Mouse (Mus musculus) liver, embryonic 12.5 days (tissue): ENCODE results near the gene Ptprg. TPM values are rescaled to one million over a fixed set of nuclear protein-coding genes. Genes with fewer than 3 reads are reported as not detected.

Source experiments
- ATAC-seq: fragments of 200-750 bp; cut with Nextera tagmentation; 2 replicates; pipeline ENCODE4 v1.8.0; 2017; ENCODE audit warnings: moderate number of reproducible peaks, mild to moderate bottlenecking, moderate library complexity
- H3K27ac ChIP-seq: fragments of 300-500 bp; sonication (generic); 2 replicates; pipeline ENCODE4 v1.5.1; 2016; ENCODE audit warnings: mild to moderate bottlenecking
- H3K27me3 ChIP-seq: fragments of 300-500 bp; sonication (generic); replicated peaks from 2 replicates; pipeline ENCODE4 v1.6.1; 2016; ENCODE audit warnings: mild to moderate bottlenecking, moderate library complexity
- H3K36me3 ChIP-seq: fragments of 300-500 bp; sonication (generic); 2 replicates; pipeline ENCODE4 v1.6.1; 2016; ENCODE audit warnings: mild to moderate bottlenecking, moderate library complexity
- H3K4me1 ChIP-seq: fragments of 300-500 bp; sonication (generic); 2 replicates; pipeline ENCODE4 v1.6.1; 2016
- H3K4me2 ChIP-seq: fragments of 300-500 bp; sonication (generic); 2 replicates; pipeline ENCODE4 v1.6.1; 2016; ENCODE audit warnings: mild to moderate bottlenecking, moderate library complexity
- H3K4me3 ChIP-seq: fragments of 300-500 bp; sonication (generic); 2 replicates; pipeline ENCODE4 v1.5.1; 2016; ENCODE audit warnings: mild to moderate bottlenecking, moderate library complexity
- H3K9ac ChIP-seq: fragments of 300-500 bp; sonication (generic); 2 replicates; pipeline ENCODE4 v1.6.1; 2016; ENCODE audit warnings: mild to moderate bottlenecking, moderate library complexity
- H3K9me3 ChIP-seq: fragments of 300-500 bp; sonication (generic); replicated peaks from 2 replicates; pipeline ENCODE4 v1.6.1; 2016; ENCODE audit warnings: mild to moderate bottlenecking, moderate library complexity
- WGBS: fragments of 180-500 bp; shearing (Covaris S2); methylation state at CpG from one replicate; pipeline ENCODE4 v1.1.7; 2016; ENCODE audit not compliant: insufficient replicate concordance; 5-methylcytosine and 5-hydroxymethylcytosine counted together
- polyA plus RNA-seq: library from polyadenylated mRNA; unstranded; fragments of >200 nt; fragmentation: Nextera tagmentation; extraction: Ambion mirVana; gene quantifications from 2 replicates; pipeline ENCODE4 v1.2.1, GENCODE M21; 2016

Ptprg gene
- polyA plus RNA-seq, 1 experiment from 2014 or later = 4.8 TPM

- Histone ChIP-seq H3K27ac (no peak overlapping the region), H3K9ac (no peak overlapping the region), H3K4me1 (no peaks in the 10 kb centered on the region; the same call in 1 of the 2 replicates), H3K27me3 (no peaks in the 10 kb centered on the region), H3K9me3 (no peaks in the 10 kb centered on the region), H3K4me2 (no peak overlapping the region), H3K4me3 (no peak overlapping the region), H3K36me3 (no peaks in the 10 kb centered on the region)
- 58% methylated on average over 4 of the region's 4 CpGs for WGBS
- no peak for ATAC-seq
Observed at GRCm38 (mm10) chr14:11623576-11623975, 70.2 kb downstream of the Ptprg start.

- Histone ChIP-seq H3K27me3 (no peaks in the 10 kb centered on the region), H3K4me2 (no peak overlapping the region), H3K9ac (no peak overlapping the region), H3K27ac (no peak overlapping the region), H3K4me1 (no peaks in the 10 kb centered on the region), H3K36me3 (no peaks in the 10 kb centered on the region), H3K9me3 (no peaks in the 10 kb centered on the region), H3K4me3 (no peak overlapping the region)
- no peak for ATAC-seq
- 62% methylated on average over 2 of the region's 2 CpGs for WGBS
Observed at GRCm38 (mm10) chr14:11630736-11631135, 77.4 kb downstream of the Ptprg start.

- 81% methylated on average over 4 of the region's 4 CpGs for WGBS
- Histone ChIP-seq H3K4me2 (no peak overlapping the region), H3K9me3 (no peaks in the 10 kb centered on the region), H3K27me3 (no peaks in the 10 kb centered on the region), H3K4me1 (no peaks in the 10 kb centered on the region), H3K9ac (no peak overlapping the region), H3K27ac (no peak overlapping the region), H3K4me3 (no peak overlapping the region), H3K36me3 (no peaks in the 10 kb centered on the region)
- ATAC-seq = no peak
Observed at GRCm38 (mm10) chr14:11631505-11631904, 78.2 kb downstream of the Ptprg start.

- no peaks in the 10 kb centered on the region for H3K4me1 ChIP-seq
- no peaks in the 10 kb centered on the region for H3K27me3 ChIP-seq
- H3K4me2 ChIP-seq = no peak overlapping the region
- no peaks in the 10 kb centered on the region for H3K36me3 ChIP-seq
- no peak for ATAC-seq
- H3K9ac ChIP-seq = no peak overlapping the region
- no peak overlapping the region for H3K27ac ChIP-seq
- H3K4me3 ChIP-seq = no peak overlapping the region
- H3K9me3 ChIP-seq = no peaks in the 10 kb centered on the region
- 66% methylated on average over 7 of the region's 7 CpGs for WGBS
Observed at GRCm38 (mm10) chr14:11637673-11638072, 84.3 kb downstream of the Ptprg start.

- Histone ChIP-seq H3K4me3 (no peak overlapping the region), H3K9ac (no peak overlapping the region), H3K4me1 (no peaks in the 10 kb centered on the region), H3K9me3 (no peaks in the 10 kb centered on the region), H3K36me3 (no peaks in the 10 kb centered on the region), H3K27ac (no peak overlapping the region), H3K27me3 (no peaks in the 10 kb centered on the region), H3K4me2 (no peak overlapping the region)
- no peak for ATAC-seq
- WGBS = 63% methylated on average over 5 of the region's 5 CpGs
Observed at GRCm38 (mm10) chr14:11639366-11639765, 86.0 kb downstream of the Ptprg start.

- no peak for ATAC-seq
- Histone ChIP-seq H3K9ac (no peak overlapping the region), H3K27me3 (no peaks in the 10 kb centered on the region), H3K36me3 (no peaks in the 10 kb centered on the region), H3K4me1 (no peaks in the 10 kb centered on the region), H3K27ac (no peak overlapping the region), H3K4me2 (no peak overlapping the region), H3K9me3 (no peaks in the 10 kb centered on the region), H3K4me3 (no peak overlapping the region)
Observed at GRCm38 (mm10) chr14:11640372-11640771, 87.0 kb downstream of the Ptprg start.

GRCm38 (mm10) chr14:11640996-11641395 lies 87.7 kb downstream of the Ptprg start:
- Histone ChIP-seq H3K36me3 (no peaks in the 10 kb centered on the region), H3K27ac (no peak overlapping the region), H3K4me2 (no peak overlapping the region), H3K4me3 (no peak overlapping the region), H3K4me1 (no peaks in the 10 kb centered on the region), H3K9ac (no peak overlapping the region), H3K9me3 (no peaks in the 10 kb centered on the region), H3K27me3 (no peaks in the 10 kb centered on the region)
- WGBS = 68% methylated on average over 3 of the region's 3 CpGs
- ATAC-seq = no peak

- no peak for ATAC-seq
- H3K9ac ChIP-seq = no peak overlapping the region
- H3K27ac ChIP-seq = no peak overlapping the region
- H3K4me2 ChIP-seq = no peak overlapping the region
- 67% methylated on average over 1 of the region's 1 CpGs for WGBS
- no peaks in the 10 kb centered on the region for H3K36me3 ChIP-seq
- H3K27me3 ChIP-seq = no peaks in the 10 kb centered on the region
- no peaks in the 10 kb centered on the region for H3K4me1 ChIP-seq
- no peaks in the 10 kb centered on the region for H3K9me3 ChIP-seq
- H3K4me3 ChIP-seq = no peak overlapping the region
Observed at GRCm38 (mm10) chr14:11642977-11643376, 89.6 kb downstream of the Ptprg start.

GRCm38 (mm10) chr14:11657374-11657773 lies 104.0 kb downstream of the Ptprg start:
- Histone ChIP-seq H3K27me3 (no peaks in the 10 kb centered on the region), H3K27ac (no peak overlapping the region), H3K4me3 (no peak overlapping the region), H3K9me3 (no peaks in the 10 kb centered on the region), H3K36me3 (no peaks in the 10 kb centered on the region), H3K9ac (no peak overlapping the region), H3K4me2 (no peak overlapping the region), H3K4me1 (no peaks in the 10 kb centered on the region)
- ATAC-seq = no peak
- 17% methylated on average over 6 of the region's 6 CpGs for WGBS

GRCm38 (mm10) chr14:11663661-11664215 lies 110.4 kb downstream of the Ptprg start:
- H3K9ac ChIP-seq = no peak overlapping the region
- H3K27ac ChIP-seq = no peak overlapping the region
- H3K27me3 ChIP-seq = peaks cover 4% of the 10 kb centered on the region; the same call in 1 of the 2 replicates
- no peaks in the 10 kb centered on the region for H3K4me1 ChIP-seq
- 40% methylated on average over 11 of the region's 11 CpGs for WGBS
- no peak overlapping the region for H3K4me2 ChIP-seq
- no peaks in the 10 kb centered on the region for H3K9me3 ChIP-seq
- no peaks in the 10 kb centered on the region for H3K36me3 ChIP-seq
- no peak for ATAC-seq
- no peak overlapping the region for H3K4me3 ChIP-seq

- H3K4me3 ChIP-seq = no peak overlapping the region
- H3K27ac ChIP-seq = no peak overlapping the region
- ATAC-seq = no peak
- H3K9me3 ChIP-seq = no peaks in the 10 kb centered on the region
- no peak overlapping the region for H3K9ac ChIP-seq
- no peaks in the 10 kb centered on the region for H3K4me1 ChIP-seq
- no peaks in the 10 kb centered on the region for H3K36me3 ChIP-seq
- H3K4me2 ChIP-seq = no peak overlapping the region
- WGBS = 51% methylated on average over 9 of the region's 9 CpGs
- peaks cover 4% of the 10 kb centered on the region; the same call in 1 of the 2 replicates for H3K27me3 ChIP-seq
Observed at GRCm38 (mm10) chr14:11664302-11664701, 111.0 kb downstream of the Ptprg start.

GRCm38 (mm10) chr14:11665046-11665445 lies 111.7 kb downstream of the Ptprg start:
- Histone ChIP-seq H3K27ac (no peak overlapping the region), H3K4me1 (no peaks in the 10 kb centered on the region), H3K9me3 (no peaks in the 10 kb centered on the region), H3K27me3 (peaks cover 4% of the 10 kb centered on the region; the same call in 1 of the 2 replicates), H3K9ac (no peak overlapping the region), H3K36me3 (no peaks in the 10 kb centered on the region), H3K4me2 (no peak overlapping the region), H3K4me3 (no peak overlapping the region)
- ATAC-seq = no peak
- 59% methylated on average over 7 of the region's 7 CpGs for WGBS

- WGBS = 24% methylated on average over 3 of the region's 3 CpGs
Observed at GRCm38 (mm10) chr14:11667762-11668161, 114.4 kb downstream of the Ptprg start.

More at GRCm38 (mm10) chr14:11667762-11668161, 114.4 kb downstream of the Ptprg start:
- no peak for ATAC-seq
- Histone ChIP-seq H3K27ac (no peak overlapping the region), H3K4me1 (no peaks in the 10 kb centered on the region), H3K9me3 (no peaks in the 10 kb centered on the region), H3K9ac (no peak overlapping the region), H3K4me3 (no peak overlapping the region), H3K4me2 (no peak overlapping the region), H3K27me3 (peaks cover 10% of the 10 kb centered on the region), H3K36me3 (no peaks in the 10 kb centered on the region)
